Mouse (Mus musculus): ENCODE measurements at regions not wholly inside any gene's neighbourhood (a gene's known extent, or its start where the extent isn't known, plus 50 kb on each side); places are given as distances from the start of the nearest gene placed in this dataset.

GRCm38 (mm10) chr13:6288109-6288508, 259.8 kb upstream of the Pitrm1 start:
- TF ChIP-seq CHD2 (IDR thresholded peaks at IDR 0.05; ENCODE audit: low read length) (no peak), MYB (IDR thresholded peaks at IDR 0.05; ENCODE audit: low read depth, low read length) (no peak), CTCF (IDR thresholded peaks at IDR 0.05 in 2 of 3, conservative IDR thresholded peaks at IDR 0.05 in 1 of 3; ENCODE audit: control insufficient read depth in 1 of 3, insufficient read depth in 1 of 3, low read depth in 2 of 3, low read length in 3 of 3, poor library complexity in 1 of 3, severe bottlenecking in 1 of 3) (no peak), ZNF384 (IDR thresholded peaks at IDR 0.05; ENCODE audit: low read depth, low read length) (no peak), POLR2AphosphoS5 (IDR thresholded peaks at IDR 0.05; ENCODE audit: borderline replicate concordance, low read depth, low read length) (no peak), POLR2A (IDR thresholded peaks at IDR 0.05; ENCODE audit: control insufficient read depth in 1 of 2, insufficient read depth in 1 of 2, low read depth in 1 of 2, low read length in 2 of 2, poor library complexity in 1 of 2) (no peak), TCF12 (IDR thresholded peaks at IDR 0.05; ENCODE audit: low read depth, low read length) (no peak), POLR2AphosphoS2 (IDR thresholded peaks at IDR 0.05; ENCODE audit: low read length) (no peak), EP300 (IDR thresholded peaks at IDR 0.05; ENCODE audit: low read depth in 1 of 2, low read length in 2 of 2) (no peak), UBTF (IDR thresholded peaks at IDR 0.05; ENCODE audit: borderline replicate concordance, insufficient read depth, low read depth, low read length) (no peak), E2F4 (IDR thresholded peaks at IDR 0.05; ENCODE audit: borderline replicate concordance, low read depth, low read length) (no peak), NELFE (IDR thresholded peaks at IDR 0.05; ENCODE audit: low read depth, low read length) (no peak), ZKSCAN1 (IDR thresholded peaks at IDR 0.05; ENCODE audit: low read depth, low read length) (no peak)
